Mouse (Mus musculus): Measurements from ENCODE around the gene Fam173a. TPM values are rescaled to one million over a fixed set of nuclear protein-coding genes. Genes with fewer than 3 reads are reported as not detected.

Fam173a gene
- polyA plus RNA-seq (2014; fragmentation: Nextera tagmentation; extraction: Ambion mirVana), result 66.1 and 75.2 TPM in 2 replicates

DNA sequence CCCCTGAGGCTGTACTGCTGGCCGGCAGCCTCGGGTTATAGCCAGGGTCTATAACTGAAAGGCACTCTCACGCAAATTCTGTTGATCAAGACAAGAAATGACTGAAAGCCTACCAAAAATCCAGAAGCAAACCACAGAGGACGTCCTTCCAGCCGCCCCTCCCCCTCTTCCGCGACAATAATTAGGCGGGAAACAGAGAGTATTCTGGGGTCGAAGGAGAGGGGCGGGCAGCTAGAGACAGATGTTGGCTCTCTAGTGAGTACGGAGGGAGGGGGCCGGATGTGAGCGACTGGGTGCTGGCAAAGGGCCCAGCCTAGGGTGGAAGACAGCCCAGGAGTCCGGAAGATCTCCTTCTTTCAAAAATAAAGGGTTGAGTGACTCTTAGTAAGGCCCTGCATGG, at the start of gene Fam173a:
Fam173a (minus strand) TSS at position 287 of the 400 bp plus-strand sequence.
- under 1% methylated on average over 13 of the region's 14 CpGs for WGBS
- Histone ChIP-seq H3K9ac (ENCODE audit: low read depth, low read length) (peak within 1 kb of the TSS; percentile 78), H3K9me3 (ENCODE audit: control insufficient read depth, low read length) (no peaks in the 10 kb centered on the region), H3K4me1 (ENCODE audit: control insufficient read depth, insufficient read depth, low read length) (peaks cover 25% of the 10 kb centered on the region), H3K4me3 (ENCODE audit: low read depth, low read length) (peak within 1 kb of the TSS; percentile 81), H3K27ac (replicated peaks; ENCODE audit: low read depth, low read length) (peak within 1 kb of the TSS; percentile 93), H3K4me2 (ENCODE audit: low read depth, low read length) (peak within 1 kb of the TSS; percentile 93), H3K27me3 (replicated peaks; ENCODE audit: control insufficient read depth, insufficient read depth, low read length) (no peaks in the 10 kb centered on the region), H3K36me3 (ENCODE audit: control insufficient read depth, insufficient read depth, low read length) (peaks cover 15% of the 10 kb centered on the region; the same call in 1 of the 2 replicates)
- peak; percentile 66; the same call in 1 of the 2 replicates for ATAC-seq (ENCODE audit: low read depth)
- peak; percentile 92 for DNase-seq (ENCODE audit: low spot score)

DNA sequence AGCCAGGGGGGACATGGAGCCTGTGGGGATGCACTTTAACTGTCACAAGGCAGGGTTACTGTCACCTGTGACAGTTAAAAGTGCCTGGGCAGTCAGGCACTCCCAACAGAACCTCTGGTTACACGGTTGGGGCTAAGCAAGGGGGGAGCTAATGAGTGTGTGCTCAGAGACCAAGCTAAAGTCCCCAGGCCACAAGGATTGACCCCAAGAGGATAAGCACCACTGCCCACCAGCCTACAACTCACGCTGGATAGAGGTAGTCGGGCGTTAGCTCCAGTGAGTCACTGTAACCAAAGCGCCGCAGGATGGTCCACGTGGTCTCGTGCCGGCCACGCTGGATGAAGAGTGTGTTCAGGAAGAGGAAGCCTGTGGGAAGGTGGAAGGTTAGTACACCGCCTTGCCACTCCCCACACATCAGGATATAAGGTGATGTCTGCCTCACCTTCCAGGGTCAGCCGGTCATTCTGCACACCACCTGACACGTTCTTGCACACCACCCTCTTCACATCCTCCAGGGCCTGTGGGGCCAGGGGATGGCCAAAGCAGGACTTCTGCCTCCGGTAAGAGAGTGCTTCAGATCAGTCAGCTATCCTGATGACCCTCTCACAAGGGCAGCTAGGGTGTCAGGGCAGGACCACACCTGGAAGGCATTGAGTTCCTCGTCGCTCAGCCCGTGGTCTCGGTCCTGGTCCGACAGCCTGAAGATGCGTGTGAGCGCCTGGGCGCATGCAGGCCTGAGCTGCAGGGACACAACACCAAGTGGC, 48.6 kb upstream of the Fam173a start, which contains the start of gene Gm20683:
Gm20683 (minus strand) TSS at position 647 of the 764 bp plus-strand sequence.
- Histone ChIP-seq H3K4me3 (ENCODE audit: low read depth, low read length) (no peak within 1 kb of the TSS), H3K9ac (ENCODE audit: low read depth, low read length) (no peak within 1 kb of the TSS), H3K36me3 (ENCODE audit: control insufficient read depth, insufficient read depth, low read length) (peaks cover 38% of the 10 kb centered on the region), H3K4me2 (ENCODE audit: low read depth, low read length) (no peak within 1 kb of the TSS), H3K27ac (replicated peaks; ENCODE audit: low read depth, low read length) (no peak within 1 kb of the TSS), H3K27me3 (replicated peaks; ENCODE audit: control insufficient read depth, insufficient read depth, low read length) (no peaks in the 10 kb centered on the region), H3K9me3 (ENCODE audit: control insufficient read depth, low read length) (no peaks in the 10 kb centered on the region), H3K4me1 (ENCODE audit: control insufficient read depth, insufficient read depth, low read length) (peaks cover 13% of the 10 kb centered on the region; the same call in 1 of the 2 replicates)
- WGBS, result 92% methylated on average over 21 of the region's 22 CpGs
- no peak for ATAC-seq (ENCODE audit: low read depth)
- DNase-seq (ENCODE audit: low spot score), result no peak

DNA sequence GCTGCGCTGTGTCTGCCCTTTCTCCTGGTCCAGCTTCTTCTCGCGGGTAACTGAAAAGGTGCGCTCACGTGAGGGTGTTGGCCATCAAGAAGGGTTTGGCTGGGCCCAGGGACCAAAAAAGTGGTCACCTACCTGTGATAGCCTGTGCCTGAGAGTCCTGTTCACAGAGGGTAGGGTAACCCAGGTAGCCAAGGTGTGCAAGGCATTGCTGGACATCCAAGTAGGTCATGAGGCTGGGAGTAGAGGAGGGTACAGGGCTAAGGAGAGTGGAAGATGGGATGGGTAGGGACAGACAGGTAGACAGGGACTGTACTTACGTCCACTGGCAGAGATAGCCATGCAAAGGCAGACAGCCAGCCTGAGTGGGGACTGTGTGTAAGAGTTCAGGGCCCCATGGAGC, 47.8 kb upstream of the Fam173a start:
- ATAC-seq (ENCODE audit: low read depth), result no peak
- peaks cover 14% of the 10 kb centered on the region; the same call in 1 of the 2 replicates for H3K4me1 ChIP-seq (ENCODE audit: control insufficient read depth, insufficient read depth, low read length)
- no peak overlapping the region for H3K9ac ChIP-seq (ENCODE audit: low read depth, low read length)
- peaks cover 38% of the 10 kb centered on the region for H3K36me3 ChIP-seq (ENCODE audit: control insufficient read depth, insufficient read depth, low read length)
- DNase-seq (ENCODE audit: low spot score), result no peak
- no peak overlapping the region for H3K27ac ChIP-seq (replicated peaks; ENCODE audit: low read depth, low read length)
- WGBS, result 93% methylated on average over 6 of the region's 6 CpGs
- no peaks in the 10 kb centered on the region for H3K9me3 ChIP-seq (ENCODE audit: control insufficient read depth, low read length)
- H3K4me3 ChIP-seq (ENCODE audit: low read depth, low read length), result no peak overlapping the region
- no peak overlapping the region for H3K4me2 ChIP-seq (ENCODE audit: low read depth, low read length)
- H3K27me3 ChIP-seq (replicated peaks; ENCODE audit: control insufficient read depth, insufficient read depth, low read length), result no peaks in the 10 kb centered on the region

DNA sequence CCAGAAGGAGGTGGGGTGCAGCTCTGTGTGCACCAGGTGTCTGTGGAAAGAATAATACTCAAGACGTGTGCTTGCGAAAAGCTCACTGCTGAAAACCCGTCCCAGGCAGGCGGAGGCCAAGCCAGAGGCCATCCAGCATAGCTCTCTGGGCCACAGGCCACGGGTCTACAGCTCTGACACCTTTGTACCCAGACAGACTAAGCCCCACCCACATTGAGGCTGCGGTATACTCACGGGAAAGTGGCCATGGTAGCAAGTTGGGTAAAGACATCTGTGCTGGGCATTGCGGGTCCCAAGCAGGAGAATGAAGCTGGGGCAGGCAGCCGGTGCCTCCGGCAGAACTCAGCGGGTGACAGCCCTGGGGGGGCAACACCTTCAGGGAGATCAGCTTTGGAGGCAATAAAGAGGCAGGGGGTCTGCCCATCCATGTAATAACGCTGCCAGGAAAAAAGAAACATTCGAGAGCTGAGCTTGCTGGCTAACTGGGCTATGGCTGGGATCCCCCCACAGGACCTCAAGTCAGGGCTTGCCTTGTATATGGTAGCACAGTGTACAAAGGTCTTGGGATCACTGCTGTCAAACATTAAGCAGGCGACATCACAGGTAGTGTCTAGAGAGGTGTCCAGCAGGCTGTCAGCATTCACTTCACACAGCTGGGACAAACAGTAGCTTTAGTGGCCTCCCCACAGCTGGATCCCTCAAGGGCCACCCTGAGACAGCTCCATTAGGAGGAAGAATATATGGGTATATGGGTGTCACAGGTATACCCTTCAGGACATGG, 46.9 kb upstream of the Fam173a start:
- no peak for ATAC-seq (ENCODE audit: low read depth)
- H3K27me3 ChIP-seq (replicated peaks; ENCODE audit: control insufficient read depth, insufficient read depth, low read length), result no peaks in the 10 kb centered on the region
- no peak overlapping the region for H3K27ac ChIP-seq (replicated peaks; ENCODE audit: low read depth, low read length)
- peaks cover 20% of the 10 kb centered on the region for H3K4me1 ChIP-seq (ENCODE audit: control insufficient read depth, insufficient read depth, low read length)
- no peak for DNase-seq (ENCODE audit: low spot score)
- no peak overlapping the region for H3K4me2 ChIP-seq (ENCODE audit: low read depth, low read length)
- no peak overlapping the region for H3K9ac ChIP-seq (ENCODE audit: low read depth, low read length)
- 81% methylated on average over 14 of the region's 14 CpGs for WGBS
- H3K9me3 ChIP-seq (ENCODE audit: control insufficient read depth, low read length), result no peaks in the 10 kb centered on the region
- H3K4me3 ChIP-seq (ENCODE audit: low read depth, low read length), result no peak overlapping the region
- peaks cover 38% of the 10 kb centered on the region for H3K36me3 ChIP-seq (ENCODE audit: control insufficient read depth, insufficient read depth, low read length)

- ATAC-seq (ENCODE audit: low read depth), result no peak
- 87% methylated on average over 4 of the region's 4 CpGs for WGBS
- peaks cover 27% of the 10 kb centered on the region for H3K4me1 ChIP-seq (ENCODE audit: control insufficient read depth, insufficient read depth, low read length)
- no peak overlapping the region for H3K4me2 ChIP-seq (ENCODE audit: low read depth, low read length)
- DNase-seq (ENCODE audit: low spot score), result no peak
- H3K9ac ChIP-seq (ENCODE audit: low read depth, low read length), result no peak overlapping the region
- H3K9me3 ChIP-seq (ENCODE audit: control insufficient read depth, low read length), result no peaks in the 10 kb centered on the region
- H3K36me3 ChIP-seq (ENCODE audit: control insufficient read depth, insufficient read depth, low read length), result peaks cover 38% of the 10 kb centered on the region
- no peaks in the 10 kb centered on the region for H3K27me3 ChIP-seq (replicated peaks; ENCODE audit: control insufficient read depth, insufficient read depth, low read length)
- H3K4me3 ChIP-seq (ENCODE audit: low read depth, low read length), result no peak overlapping the region
- H3K27ac ChIP-seq (replicated peaks; ENCODE audit: low read depth, low read length), result no peak overlapping the region
Measured at GRCm38 (mm10) chr17:25838904-25839303, 46.2 kb upstream of the Fam173a start.

- ATAC-seq (ENCODE audit: low read depth) (no peak), DNase-seq (ENCODE audit: low spot score) (no peak)
- H3K27ac ChIP-seq (replicated peaks; ENCODE audit: low read depth, low read length), result no peak overlapping the region; the same call in 1 of the 2 replicates
- peak overlapping the region; percentile 44; the same call in 1 of the 2 replicates for H3K4me3 ChIP-seq (ENCODE audit: low read depth, low read length)
- peaks cover 20% of the 10 kb centered on the region for H3K4me1 ChIP-seq (ENCODE audit: control insufficient read depth, insufficient read depth, low read length)
- 34% methylated on average over 3 of the region's 3 CpGs for WGBS
- no peaks in the 10 kb centered on the region for H3K9me3 ChIP-seq (ENCODE audit: control insufficient read depth, low read length)
- H3K9ac ChIP-seq (ENCODE audit: low read depth, low read length), result peak overlapping the region; percentile 67
- H3K4me2 ChIP-seq (ENCODE audit: low read depth, low read length), result peak overlapping the region; percentile 88
- H3K36me3 ChIP-seq (ENCODE audit: control insufficient read depth, insufficient read depth, low read length), result peaks cover 38% of the 10 kb centered on the region
- H3K27me3 ChIP-seq (replicated peaks; ENCODE audit: control insufficient read depth, insufficient read depth, low read length), result no peaks in the 10 kb centered on the region
Measured at GRCm38 (mm10) chr17:25837533-25837932, 44.8 kb upstream of the Fam173a start.

- Histone ChIP-seq H3K36me3 (ENCODE audit: control insufficient read depth, insufficient read depth, low read length) (peaks cover 34% of the 10 kb centered on the region), H3K27me3 (replicated peaks; ENCODE audit: control insufficient read depth, insufficient read depth, low read length) (no peaks in the 10 kb centered on the region), H3K27ac (replicated peaks; ENCODE audit: low read depth, low read length) (peak within 1 kb of the TSS; percentile 44), H3K4me3 (ENCODE audit: low read depth, low read length) (peak within 1 kb of the TSS; percentile 44), H3K4me1 (ENCODE audit: control insufficient read depth, insufficient read depth, low read length) (peaks cover 21% of the 10 kb centered on the region), H3K4me2 (ENCODE audit: low read depth, low read length) (peak within 1 kb of the TSS; percentile 88), H3K9me3 (ENCODE audit: control insufficient read depth, low read length) (no peaks in the 10 kb centered on the region), H3K9ac (ENCODE audit: low read depth, low read length) (peak within 1 kb of the TSS; percentile 67)
- peak; percentile 20; the same call in 1 of the 2 replicates for ATAC-seq (ENCODE audit: low read depth)
- DNase-seq (ENCODE audit: low spot score), result peak; percentile 73
- WGBS, result under 1% methylated on average over 19 of the region's 29 CpGs
Measured at GRCm38 (mm10) chr17:25837076-25837410, 44.3 kb upstream of the Fam173a start, which contains the start of gene Rhbdl1. Rhbdl1 (minus strand) TSS chr17:25837295.

DNA sequence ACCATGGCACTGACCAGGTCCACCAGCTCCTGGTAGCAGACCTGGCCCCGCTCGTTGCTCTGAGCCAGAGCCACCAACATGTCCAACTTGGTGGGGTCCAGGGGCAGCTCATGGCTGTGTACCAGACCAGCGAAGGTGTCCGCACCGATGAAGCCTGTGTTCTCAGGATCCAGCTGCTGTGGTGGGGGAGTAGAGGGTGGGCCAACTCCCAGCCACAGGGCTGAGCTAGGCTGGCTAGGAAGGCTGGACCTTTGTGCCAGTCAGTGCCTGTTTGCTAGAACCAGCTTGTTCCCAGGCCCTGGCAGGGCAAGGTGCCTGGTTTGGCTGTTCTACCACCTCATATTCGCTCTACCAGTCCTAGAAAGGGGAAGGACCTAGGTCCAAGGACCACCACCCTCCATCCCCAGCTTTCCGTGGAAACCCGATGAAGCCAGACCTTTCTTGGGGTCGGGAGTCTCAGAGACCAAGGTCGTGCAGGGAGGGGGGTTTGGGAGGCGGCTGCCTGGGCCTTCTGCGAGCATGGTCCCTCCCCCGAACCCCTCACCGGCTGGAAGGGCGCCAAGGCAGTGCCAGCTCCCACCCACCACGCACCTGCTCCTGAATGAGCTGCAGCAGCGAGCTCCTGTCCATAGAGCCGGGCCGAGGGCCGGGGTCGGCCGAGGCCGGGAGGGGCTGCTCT, 43.8 kb upstream of the Fam173a start:
- H3K9me3 ChIP-seq (ENCODE audit: control insufficient read depth, low read length), result no peaks in the 10 kb centered on the region
- no peak for ATAC-seq (ENCODE audit: low read depth)
- H3K4me1 ChIP-seq (ENCODE audit: control insufficient read depth, insufficient read depth, low read length), result peaks cover 26% of the 10 kb centered on the region
- no peak for DNase-seq (ENCODE audit: low spot score)
- peak overlapping the region; percentile 88 for H3K4me2 ChIP-seq (ENCODE audit: low read depth, low read length)
- H3K27me3 ChIP-seq (replicated peaks; ENCODE audit: control insufficient read depth, insufficient read depth, low read length), result no peaks in the 10 kb centered on the region
- peak overlapping the region; percentile 44 for H3K4me3 ChIP-seq (ENCODE audit: low read depth, low read length)
- H3K27ac ChIP-seq (replicated peaks; ENCODE audit: low read depth, low read length), result peak overlapping the region; percentile 44
- H3K9ac ChIP-seq (ENCODE audit: low read depth, low read length), result peak overlapping the region; percentile 67
- WGBS, result 26% methylated on average over 12 of the region's 23 CpGs
- H3K36me3 ChIP-seq (ENCODE audit: control insufficient read depth, insufficient read depth, low read length), result peaks cover 31% of the 10 kb centered on the region
